Mouse (Mus musculus): ENCODE measurements around the gene Grik3.

Gene Grik3

DNA sequence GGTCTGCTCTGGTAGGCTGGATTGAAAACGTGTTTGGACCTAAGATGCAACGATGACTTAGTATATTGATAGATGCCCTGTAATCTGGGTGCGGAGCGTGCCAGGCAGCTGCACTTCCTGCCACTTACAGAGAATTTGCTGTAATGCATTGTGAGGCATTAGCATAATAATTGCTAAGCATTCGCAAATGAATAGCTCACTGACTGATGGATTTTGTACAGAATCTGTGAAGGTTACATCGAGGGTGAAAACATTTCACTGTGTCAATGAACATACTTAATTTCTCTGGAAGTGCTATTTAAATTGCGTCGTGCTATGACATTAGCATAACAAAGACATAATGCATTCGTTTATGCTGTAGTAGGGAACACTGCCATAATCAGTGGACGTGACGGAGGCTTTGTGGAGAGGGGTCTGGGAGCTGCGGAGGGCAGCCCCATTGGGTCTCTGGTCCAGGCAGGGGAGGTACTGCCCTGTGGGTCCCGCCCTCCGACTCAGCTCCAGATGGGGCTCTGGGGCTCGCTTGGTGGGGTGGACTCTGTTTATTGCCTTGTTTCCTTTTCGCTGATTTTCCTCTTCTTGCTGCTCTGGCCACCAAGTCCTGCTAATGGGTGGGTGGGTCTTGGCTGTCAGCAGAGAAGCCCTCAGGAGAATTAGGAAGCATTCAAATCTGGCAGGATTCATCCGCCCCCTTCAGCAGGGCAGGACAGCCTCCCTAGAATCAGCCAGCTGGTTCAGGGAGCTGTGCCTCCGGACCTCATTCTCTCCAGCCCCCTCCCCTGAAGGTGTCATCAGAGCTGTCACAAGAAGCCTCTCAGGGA lies 54.7 kb downstream of the Grik3 start:
- no peak for DNase-seq (ENCODE audit: low spot score in 2 of 2)

GRCm38 (mm10) chr4:125545768-125546220 lies 55.3 kb downstream of the Grik3 start:
- no peak for DNase-seq (ENCODE audit: low spot score in 2 of 2)

- DNase-seq (ENCODE audit: low spot score in 2 of 2), result no peak
Measured at GRCm38 (mm10) chr4:125548190-125548589, 57.7 kb downstream of the Grik3 start.

DNA sequence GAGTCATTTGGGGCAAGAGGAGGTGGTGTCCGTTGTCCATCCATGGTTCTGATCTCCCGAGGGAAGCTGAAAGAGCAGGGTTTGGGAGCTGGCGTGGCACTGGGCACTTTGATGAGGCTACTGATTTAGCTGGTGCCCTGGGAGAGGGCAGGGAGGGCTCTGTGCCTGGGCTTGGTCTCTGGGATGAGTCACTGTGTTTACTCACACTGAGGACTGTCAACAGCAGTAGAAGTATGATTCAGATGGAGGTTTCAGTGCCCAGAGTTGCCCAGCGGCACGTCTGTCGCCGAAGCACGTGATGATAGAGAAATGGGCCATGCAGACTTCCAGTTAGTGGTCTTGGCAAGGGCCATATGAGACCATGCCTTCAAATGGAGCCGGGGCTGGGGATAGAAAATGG lies 63.3 kb downstream of the Grik3 start:
- no peak for DNase-seq (ENCODE audit: low spot score in 2 of 2)

DNA sequence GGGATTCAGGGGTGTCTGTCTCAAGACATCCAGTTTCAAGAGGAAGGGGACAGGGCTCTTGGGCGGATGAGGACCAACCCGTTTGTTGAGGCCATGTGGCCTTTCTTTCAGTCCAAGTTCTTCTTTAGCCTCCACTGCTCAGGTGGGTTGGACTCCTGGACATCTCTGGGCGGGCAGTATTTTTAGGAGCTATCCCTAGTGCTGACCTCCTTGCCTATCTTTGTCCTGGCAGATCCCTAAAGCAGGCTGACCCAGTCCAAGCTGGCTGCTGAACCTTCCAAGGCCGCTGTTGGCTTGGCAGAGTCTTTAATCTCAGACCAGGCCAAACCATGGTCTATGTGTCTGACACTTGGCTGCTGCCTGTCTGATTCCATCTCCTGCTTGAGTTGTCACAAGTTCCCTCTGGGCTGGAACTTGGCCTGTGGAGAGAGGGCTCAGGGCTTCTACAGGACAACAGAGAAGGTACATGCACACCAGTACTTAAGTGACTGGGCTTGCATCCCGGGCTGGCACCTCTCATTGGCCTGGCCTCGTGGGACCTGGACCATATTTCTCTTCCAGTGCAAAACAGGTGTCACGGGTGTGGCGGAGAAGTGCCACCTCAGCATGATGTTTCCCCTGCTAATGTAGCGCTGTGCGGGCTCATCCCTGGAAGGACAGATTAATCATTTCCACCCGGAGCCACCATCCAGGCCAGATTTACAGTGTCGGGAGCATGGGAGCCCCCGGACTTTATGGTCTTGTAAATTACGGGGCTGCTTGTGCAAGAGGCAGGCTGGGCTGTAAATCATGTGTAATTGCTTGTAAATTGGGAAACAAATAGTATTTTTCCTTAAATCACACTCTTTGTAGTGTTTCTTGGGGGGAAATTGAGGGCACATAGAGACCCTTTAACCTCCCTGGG lies 66.2 kb downstream of the Grik3 start:
- DNase-seq (ENCODE audit: low spot score in 2 of 2), result no peak

GRCm38 (mm10) chr4:125559564-125559963 lies 69.1 kb downstream of the Grik3 start:
- no peak for DNase-seq (ENCODE audit: low spot score in 2 of 2)

GRCm38 (mm10) chr4:125560806-125561205 lies 70.3 kb downstream of the Grik3 start:
- no peak for DNase-seq (ENCODE audit: low spot score in 2 of 2)

DNA sequence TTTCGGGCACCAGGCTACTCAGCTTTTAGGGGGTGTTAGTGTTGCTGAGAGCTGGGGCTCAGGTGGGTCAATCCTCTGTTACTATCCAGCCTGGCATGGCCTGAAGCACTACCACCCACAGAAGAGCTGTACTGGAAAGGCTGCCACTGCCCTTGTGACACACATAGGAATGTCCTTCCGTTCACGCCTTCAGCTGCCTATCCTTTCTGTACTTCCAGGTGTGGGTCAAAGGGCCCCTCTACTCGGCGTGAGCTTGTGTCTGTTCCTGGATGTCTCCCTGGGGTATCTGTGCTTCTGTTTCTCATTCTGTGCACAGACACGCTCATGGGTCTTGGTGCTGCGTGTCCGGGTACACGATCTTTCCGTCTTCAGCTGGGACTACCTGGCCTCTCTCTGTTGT lies 73.1 kb downstream of the Grik3 start:
- no peak for DNase-seq (ENCODE audit: low spot score in 2 of 2)

GRCm38 (mm10) chr4:125564008-125564710 lies 73.7 kb downstream of the Grik3 start:
- no peak for DNase-seq (ENCODE audit: low spot score in 2 of 2)

- DNase-seq (ENCODE audit: low spot score in 2 of 2), result no peak
Measured at GRCm38 (mm10) chr4:125565711-125566439, 75.4 kb downstream of the Grik3 start.

- DNase-seq (ENCODE audit: low spot score in 2 of 2), result no peak
Measured at GRCm38 (mm10) chr4:125568210-125568609, 77.7 kb downstream of the Grik3 start.

DNA sequence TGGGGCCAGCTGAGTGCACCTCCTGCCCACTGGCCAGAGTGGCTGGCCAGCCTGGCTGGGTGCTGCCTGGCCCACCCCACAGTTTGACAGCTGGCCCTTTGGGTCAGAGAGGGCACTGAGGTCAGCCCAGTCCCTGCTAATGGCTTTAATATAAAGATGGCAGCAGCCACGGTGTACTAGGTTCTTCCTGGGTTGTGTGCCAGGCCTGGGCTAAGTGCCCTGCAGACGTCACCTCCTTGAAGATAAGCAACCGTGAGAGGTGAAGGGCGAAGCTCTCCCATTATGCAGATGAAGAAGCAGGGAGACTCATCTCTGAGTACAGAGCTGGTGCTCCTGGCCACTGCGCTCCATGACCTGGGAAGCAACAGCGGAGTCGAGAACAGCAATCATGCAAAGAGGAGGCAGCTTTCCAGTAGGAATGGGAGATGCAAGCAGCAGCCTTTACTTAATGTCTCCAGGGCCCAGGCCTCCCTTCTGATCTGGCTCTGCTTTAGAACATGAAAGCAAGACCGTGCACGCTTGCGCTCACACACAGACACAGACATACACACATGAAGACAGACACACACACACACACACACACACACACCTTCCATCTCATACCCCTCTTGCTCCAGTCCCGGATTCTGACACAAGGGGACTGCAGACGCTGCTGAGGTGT lies 81.3 kb downstream of the Grik3 start:
- DNase-seq (ENCODE audit: low spot score in 2 of 2), result no peak

DNA sequence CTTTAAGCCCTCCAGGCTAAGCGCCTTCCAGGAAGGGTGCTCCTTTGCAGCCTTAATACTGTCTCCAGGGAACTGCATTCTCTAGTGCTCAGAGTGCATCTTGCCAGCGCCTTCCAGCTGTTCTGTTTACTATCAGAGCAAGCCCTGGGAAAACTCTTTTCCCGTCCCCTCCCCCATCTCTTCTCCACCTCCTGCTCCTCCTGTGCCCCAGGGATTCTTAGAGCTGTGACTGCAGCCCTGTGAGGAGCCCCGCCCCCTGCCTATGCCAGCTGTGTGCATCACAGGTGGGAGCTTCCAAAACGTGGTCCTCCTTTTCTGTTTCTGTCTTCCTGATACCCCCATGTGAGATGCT lies 81.8 kb downstream of the Grik3 start:
- no peak for DNase-seq (ENCODE audit: low spot score in 2 of 2)

DNA sequence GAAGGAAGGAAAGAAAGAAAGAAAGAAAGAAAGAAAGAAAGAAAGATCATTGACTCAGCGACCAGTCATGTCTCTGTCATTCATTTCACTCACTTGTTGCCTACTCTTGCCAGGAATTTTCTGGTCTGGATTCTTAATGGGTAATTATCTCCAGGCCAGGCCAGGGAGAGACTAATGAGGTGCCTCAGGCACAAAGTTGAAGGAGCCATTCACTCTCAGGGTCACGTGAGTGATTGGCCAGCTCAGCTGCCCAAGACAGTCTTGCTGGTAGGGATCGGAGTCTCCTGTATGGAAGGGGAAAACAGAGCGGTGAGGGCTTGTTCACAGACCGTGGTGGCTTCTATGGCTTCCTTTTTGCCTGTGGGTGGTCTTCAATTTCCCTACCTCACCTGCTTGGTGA lies 82.5 kb downstream of the Grik3 start:
- no peak for DNase-seq (ENCODE audit: low spot score in 2 of 2)

DNA sequence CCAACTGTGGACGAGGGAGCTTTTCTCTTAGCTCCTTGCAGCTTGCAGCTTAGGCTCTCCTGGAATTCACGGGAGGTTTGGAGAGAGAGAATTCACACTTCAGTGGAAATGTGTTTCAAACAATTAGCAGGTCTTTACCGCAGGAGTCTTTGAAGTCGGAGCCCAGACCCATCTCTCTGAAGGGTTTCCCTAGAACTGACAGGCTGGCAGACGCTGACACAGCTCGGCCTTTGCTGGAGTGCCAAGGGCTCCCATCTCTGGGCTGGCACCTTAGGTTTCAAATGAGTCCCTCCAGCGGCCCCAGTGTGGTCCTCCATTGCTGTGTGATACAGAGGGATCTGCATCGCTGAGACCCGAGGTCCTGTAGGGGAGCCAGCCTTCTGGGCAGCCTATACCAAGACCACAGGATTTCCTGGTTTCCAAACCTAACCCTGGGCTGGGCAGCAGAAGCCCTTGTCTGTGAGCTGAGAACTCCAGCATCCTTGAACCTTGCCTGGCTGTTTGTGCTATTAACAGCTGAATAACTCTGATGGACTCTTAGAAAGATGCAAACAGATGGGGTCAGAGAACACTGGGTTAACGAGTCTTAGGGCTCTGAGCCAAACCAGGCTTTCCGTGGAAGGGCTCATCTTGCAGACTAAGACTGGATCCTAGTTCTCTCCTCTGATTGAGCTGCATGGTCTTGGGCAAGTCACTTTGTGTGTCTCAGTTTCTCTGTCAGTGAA lies 83.6 kb downstream of the Grik3 start:
- no peak for DNase-seq (ENCODE audit: low spot score in 2 of 2)

- no peak for DNase-seq (ENCODE audit: low spot score in 2 of 2)
Measured at GRCm38 (mm10) chr4:125580336-125580735, 89.8 kb downstream of the Grik3 start.

DNA sequence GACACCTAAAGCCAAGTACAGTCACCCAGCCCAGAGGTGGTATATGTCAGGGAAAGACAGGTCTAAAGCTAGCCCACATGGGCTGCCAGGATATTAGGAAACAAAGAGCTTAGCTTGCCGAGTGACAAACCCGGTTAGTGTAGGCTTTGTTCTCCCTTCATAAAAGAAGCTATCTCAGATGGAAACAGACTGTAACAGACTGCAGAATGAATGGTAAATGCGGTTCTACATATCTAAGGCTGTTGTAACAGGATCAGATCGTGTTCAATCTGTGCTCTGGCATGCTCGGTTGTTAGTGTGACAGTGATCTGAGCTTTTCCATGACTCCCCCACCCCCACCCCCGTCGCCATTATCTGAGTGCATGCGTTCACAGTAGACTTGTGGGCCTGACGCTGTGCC lies 92.8 kb downstream of the Grik3 start:
- no peak for DNase-seq (ENCODE audit: low spot score in 2 of 2)

DNA sequence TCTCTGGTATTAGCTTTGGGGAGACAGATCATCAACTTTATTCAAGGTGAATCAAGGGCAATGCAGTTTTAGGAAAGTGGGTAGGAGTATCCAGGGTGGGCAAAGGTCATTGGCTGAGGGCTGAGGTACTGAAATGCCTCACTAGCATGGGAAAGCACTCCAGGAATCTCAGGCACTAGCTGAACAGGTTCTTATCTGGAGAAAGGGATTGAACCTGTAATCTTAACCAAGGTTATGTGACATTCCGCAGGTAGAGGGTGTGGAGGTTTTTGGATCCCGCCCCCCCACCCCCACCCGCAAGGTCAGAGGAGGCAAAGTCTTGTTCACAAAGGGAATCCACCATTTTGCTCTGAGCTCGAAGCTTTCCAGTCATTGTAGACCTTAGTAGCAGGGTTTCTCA lies 93.4 kb downstream of the Grik3 start:
- no peak for DNase-seq (ENCODE audit: low spot score in 2 of 2)

GRCm38 (mm10) chr4:125584676-125585075 lies 94.2 kb downstream of the Grik3 start:
- no peak for DNase-seq (ENCODE audit: low spot score in 2 of 2)

GRCm38 (mm10) chr4:125587577-125587976 lies 97.1 kb downstream of the Grik3 start:
- DNase-seq (ENCODE audit: low spot score in 2 of 2), result no peak

Measured in frontal cortex, postnatal 14 days (tissue).